Mouse (Mus musculus): ENCODE data around the gene Golm1.

DNA sequence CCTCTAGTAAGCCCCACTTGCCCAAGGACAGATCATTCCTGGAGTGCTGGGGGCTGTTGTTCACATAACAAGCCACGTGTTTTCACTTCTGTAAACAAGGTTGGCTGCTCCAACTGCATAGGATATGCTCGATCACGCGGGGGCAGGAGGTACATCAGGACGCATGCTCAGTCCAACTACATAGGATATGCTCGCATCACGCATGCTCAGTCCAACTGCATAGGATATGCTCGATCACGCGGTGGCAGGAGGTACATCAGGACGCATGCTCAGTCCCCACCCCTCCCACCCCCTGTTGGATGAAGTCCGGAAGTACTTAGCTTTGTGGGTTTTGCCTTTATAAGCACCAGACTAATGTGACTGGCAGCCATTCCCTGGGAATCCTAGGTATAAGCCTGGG lies 13.6 kb downstream of the Golm1 start:
- no peak for TF ChIP-seq CTCF (conservative IDR thresholded peaks at IDR 0.05; ENCODE audit: low read length)
- no peak for TF ChIP-seq NANOG (IDR thresholded peaks at IDR 0.05; ENCODE audit: borderline replicate concordance, low read length)

All from E14TG2a.4 (cell line).